Mouse (Mus musculus): ENCODE measurements at regions not wholly inside any gene's neighbourhood (a gene's known extent, or its start where the extent isn't known, plus 50 kb on each side); places are given as distances from the start of the nearest gene placed in this dataset.

GRCm38 (mm10) chr1:57281549-57281948 lies 95.9 kb upstream of the 1700066M21Rik start:
- DNase-seq (ENCODE audit: low read depth, low spot score): no peak
- no peaks in the 10 kb centered on the region for H3K4me1 ChIP-seq (ENCODE audit: control insufficient read depth in 1 of 2, insufficient read depth in 2 of 2, low read length in 2 of 2)
- H3K79me2 ChIP-seq (ENCODE audit: control insufficient read depth, insufficient read depth, low read length, poor library complexity): no peaks in the 10 kb centered on the region
- no peaks in the 10 kb centered on the region for H3K27me3 ChIP-seq (ENCODE audit: control insufficient read depth in 1 of 2, insufficient read depth in 2 of 2, low read length in 2 of 2)
- H3K9ac ChIP-seq (ENCODE audit: control insufficient read depth, low read depth, low read length, poor library complexity, severe bottlenecking): no peak overlapping the region
- no peak overlapping the region for H3K27ac ChIP-seq (ENCODE audit: control insufficient read depth, low read depth, low read length)
- no peaks in the 10 kb centered on the region for H3K36me3 ChIP-seq (ENCODE audit: control insufficient read depth in 1 of 2, insufficient read depth in 2 of 2, low read length in 2 of 2)
- no peak for TF ChIP-seq HCFC1 (IDR thresholded peaks at IDR 0.05; ENCODE audit: low read depth, low read length)
- TF ChIP-seq SIN3A (IDR thresholded peaks at IDR 0.05; ENCODE audit: low read length): no peak
- TF ChIP-seq TBP (IDR thresholded peaks at IDR 0.05; ENCODE audit: low read depth, low read length): no peak
- no peak for TF ChIP-seq ZC3H11A (IDR thresholded peaks at IDR 0.05; ENCODE audit: low read depth, low read length)
- TF ChIP-seq MYC (IDR thresholded peaks at IDR 0.05; ENCODE audit: low read depth, low read length): no peak
- TF ChIP-seq RCOR1 (IDR thresholded peaks at IDR 0.05; ENCODE audit: low read depth, low read length): no peak
- TF ChIP-seq CTCF (IDR thresholded peaks at IDR 0.05 in 2 of 3, conservative IDR thresholded peaks at IDR 0.05 in 1 of 3; ENCODE audit: control insufficient read depth in 1 of 3, insufficient read depth in 1 of 3, low read depth in 2 of 3, low read length in 3 of 3, poor library complexity in 1 of 3, severe bottlenecking in 1 of 3): no peak
- TF ChIP-seq MXI1 (IDR thresholded peaks at IDR 0.05; ENCODE audit: low read depth, low read length): no peak
- no peak for TF ChIP-seq TCF12 (IDR thresholded peaks at IDR 0.05; ENCODE audit: low read depth, low read length)
- no peak for TF ChIP-seq GATA1 (IDR thresholded peaks at IDR 0.05; ENCODE audit: low read depth, low read length)
- H3K4me3 ChIP-seq (ENCODE audit: control insufficient read depth in 1 of 2, insufficient read depth in 1 of 2, low read depth in 2 of 2, low read length in 2 of 2): no peak overlapping the region
- no peaks in the 10 kb centered on the region for H3K9me3 ChIP-seq (replicated peaks; ENCODE audit: insufficient read depth, low read length)

- no peaks in the 10 kb centered on the region for H3K36me3 ChIP-seq (ENCODE audit: control insufficient read depth in 1 of 2, insufficient read depth in 2 of 2, low read length in 2 of 2)
- no peaks in the 10 kb centered on the region for H3K4me1 ChIP-seq (ENCODE audit: control insufficient read depth in 1 of 2, insufficient read depth in 2 of 2, low read length in 2 of 2)
- TF ChIP-seq GABPA (IDR thresholded peaks at IDR 0.05; ENCODE audit: low read depth, low read length) (no peak), USF1 (IDR thresholded peaks at IDR 0.05; ENCODE audit: low read depth, low read length) (no peak), MEF2A (IDR thresholded peaks at IDR 0.05; ENCODE audit: extremely low read depth, insufficient replicate concordance, low read depth, low read length, poor library complexity, severe bottlenecking) (no peak), ELF1 (IDR thresholded peaks at IDR 0.05; ENCODE audit: low read depth, low read length) (no peak), CHD1 (IDR thresholded peaks at IDR 0.05; ENCODE audit: low read depth, low read length) (no peak), POLR2A (IDR thresholded peaks at IDR 0.05; ENCODE audit: control insufficient read depth in 1 of 2, insufficient read depth in 1 of 2, low read depth in 1 of 2, low read length in 2 of 2, poor library complexity in 1 of 2) (no peak), ZMIZ1 (IDR thresholded peaks at IDR 0.05; ENCODE audit: low read depth, low read length) (no peak), HCFC1 (IDR thresholded peaks at IDR 0.05; ENCODE audit: low read depth, low read length) (no peak), ETS1 (IDR thresholded peaks at IDR 0.05; ENCODE audit: low read depth, low read length) (no peak), JUND (IDR thresholded peaks at IDR 0.05; ENCODE audit: low read depth, low read length) (no peak), EP300 (IDR thresholded peaks at IDR 0.05; ENCODE audit: low read depth in 1 of 2, low read length in 2 of 2) (no peak), CTCF (IDR thresholded peaks at IDR 0.05 in 2 of 3, conservative IDR thresholded peaks at IDR 0.05 in 1 of 3; ENCODE audit: control insufficient read depth in 1 of 3, insufficient read depth in 1 of 3, low read depth in 2 of 3, low read length in 3 of 3, poor library complexity in 1 of 3, severe bottlenecking in 1 of 3) (no peak), MAZ (IDR thresholded peaks at IDR 0.05; ENCODE audit: low read depth, low read length) (no peak), MAFK (IDR thresholded peaks at IDR 0.05; ENCODE audit: borderline replicate concordance, low read depth, low read length) (no peak), TCF12 (IDR thresholded peaks at IDR 0.05; ENCODE audit: low read depth, low read length) (no peak), NRF1 (IDR thresholded peaks at IDR 0.05; ENCODE audit: insufficient read depth, low read depth, low read length, poor library complexity, severe bottlenecking) (no peak), SIN3A (IDR thresholded peaks at IDR 0.05; ENCODE audit: low read length) (no peak), NELFE (IDR thresholded peaks at IDR 0.05; ENCODE audit: low read depth, low read length) (no peak), ZKSCAN1 (IDR thresholded peaks at IDR 0.05; ENCODE audit: low read depth, low read length) (no peak), TBP (IDR thresholded peaks at IDR 0.05; ENCODE audit: low read depth, low read length) (no peak)
- no peaks in the 10 kb centered on the region for H3K9me3 ChIP-seq (replicated peaks; ENCODE audit: insufficient read depth, low read length)
- H3K27me3 ChIP-seq (ENCODE audit: control insufficient read depth in 1 of 2, insufficient read depth in 2 of 2, low read length in 2 of 2): no peaks in the 10 kb centered on the region
- no peak overlapping the region for H3K9ac ChIP-seq (ENCODE audit: control insufficient read depth, low read depth, low read length, poor library complexity, severe bottlenecking)
- no peak overlapping the region for H3K4me3 ChIP-seq (ENCODE audit: control insufficient read depth in 1 of 2, insufficient read depth in 1 of 2, low read depth in 2 of 2, low read length in 2 of 2)
- no peaks in the 10 kb centered on the region for H3K79me2 ChIP-seq (ENCODE audit: control insufficient read depth, insufficient read depth, low read length, poor library complexity)
- H3K27ac ChIP-seq (ENCODE audit: control insufficient read depth, low read depth, low read length): no peak overlapping the region
- no peak for DNase-seq (ENCODE audit: low read depth, low spot score)
Measured at GRCm38 (mm10) chr1:57296186-57296585, 81.2 kb upstream of the 1700066M21Rik start.
